Comparison of ENCODE assay signal across 30 mouse cellular contexts in genomic region chr15:3260309-3260708, GRCm38 (mm10). TPM values are rescaled to one million over a fixed set of nuclear protein-coding genes. Genes with fewer than 3 reads are reported as not detected.
DNase-seq lines count a peak whose midpoint lies in the region; ATAC-seq and TF ChIP-seq lines count a peak whose summit lies in the region.
"Had no signal": no experiment of that assay in that cellular context is flagged by ENCODE, and none has a peak within 500 bp of the region (broad histone marks: within the 10 kb centered on the region; RNA-seq: fewer than 3 reads in every experiment).

No protein-coding gene starts in this region.

- peak; percentile 33 for DNase-seq in kidney, adult 2 months
- DNase-seq in lung, postnatal 25 days (ENCODE audit: low spot score) = peak; percentile 50
- no peak for DNase-seq in lung, postnatal 10 days
- DNase-seq in layer of hippocampus, postnatal 25 days (ENCODE audit: extremely low spot score in 1 of 2, low spot score in 1 of 2) = no peak
- DNase-seq: adrenal gland, adult 8-10 months; adrenal gland, postnatal 25 days; cerebellum, adult 11-12 months; cerebellum, adult 8-10 months; cerebellum, postnatal 10 days; cerebellum, postnatal 36 days; embryo, embryonic 11 days; gastrocnemius, postnatal 10 days; gastrocnemius, postnatal 36 days; heart, postnatal 36 days had no signal

- H3K27ac ChIP-seq in kidney, adult 2 months (ENCODE audit: insufficient read depth, low read depth, low read length) = peak overlapping the region; percentile 59
- H3K27ac ChIP-seq in kidney, embryonic 15.5 days = no peak overlapping the region
- H3K27ac ChIP-seq in intestine, postnatal 0 days (ENCODE audit: low read depth, low read length) = no peak overlapping the region
- H3K27ac ChIP-seq: embryonic facial prominence, embryonic 10.5 days; embryonic facial prominence, embryonic 13.5 days; forebrain, embryonic 13.5 days; hindbrain, embryonic 10.5 days; hindbrain, embryonic 13.5 days had no signal

- H3K36me3 ChIP-seq in kidney, adult 2 months (ENCODE audit: control insufficient read depth, insufficient read depth, low read length) = no peaks in the 10 kb centered on the region
- H3K36me3 ChIP-seq in kidney, embryonic 15.5 days = no peaks in the 10 kb centered on the region
- no peaks in the 10 kb centered on the region for H3K36me3 ChIP-seq in intestine, postnatal 0 days (ENCODE audit: control insufficient read depth, insufficient read depth)
- H3K36me3 ChIP-seq: embryonic facial prominence, embryonic 10.5 days; embryonic facial prominence, embryonic 13.5 days; hindbrain, embryonic 10.5 days; hindbrain, embryonic 13.5 days had no signal

- 51% methylated on average over 4 of the region's 4 CpGs for WGBS in kidney, adult 2 months
- 89% methylated on average over 4 of the region's 4 CpGs for WGBS in kidney, embryonic 15.5 days
- WGBS in intestine, postnatal 0 days = 63% methylated on average over 4 of the region's 4 CpGs

- no peak for TF ChIP-seq CTCF in kidney, adult 2 months (conservative IDR thresholded peaks at IDR 0.05; ENCODE audit: insufficient read depth, insufficient read length, low read depth, low read length)
- no peak for TF ChIP-seq CTCF in intestine, postnatal 0 days (IDR thresholded peaks at IDR 0.05; ENCODE audit: low read depth)

- no peaks in the 10 kb centered on the region for H3K9me3 ChIP-seq in kidney, embryonic 15.5 days (replicated peaks)
- no peaks in the 10 kb centered on the region for H3K9me3 ChIP-seq in intestine, postnatal 0 days (ENCODE audit: control insufficient read depth)
- H3K9me3 ChIP-seq: embryonic facial prominence, embryonic 10.5 days; embryonic facial prominence, embryonic 13.5 days; forebrain, embryonic 13.5 days; hindbrain, embryonic 10.5 days; hindbrain, embryonic 13.5 days had no signal

- H3K4me1 ChIP-seq in kidney, adult 2 months (ENCODE audit: control insufficient read depth, insufficient read depth, low read length) = peaks cover 8% of the 10 kb centered on the region; the same call in 1 of the 2 replicates
- H3K4me1 ChIP-seq in kidney, embryonic 15.5 days = no peaks in the 10 kb centered on the region
- no peaks in the 10 kb centered on the region for H3K4me1 ChIP-seq in intestine, postnatal 0 days (replicated peaks; ENCODE audit: control insufficient read depth, insufficient read depth, low read length)
- H3K4me1 ChIP-seq: embryonic facial prominence, embryonic 10.5 days; embryonic facial prominence, embryonic 13.5 days; forebrain, embryonic 13.5 days; hindbrain, embryonic 10.5 days; hindbrain, embryonic 13.5 days had no signal

- no peak overlapping the region for H3K4me2 ChIP-seq in kidney, embryonic 15.5 days
- H3K4me2 ChIP-seq in intestine, postnatal 0 days (replicated peaks; ENCODE audit: low read depth) = no peak overlapping the region
- H3K4me2 ChIP-seq: embryonic facial prominence, embryonic 13.5 days; forebrain, embryonic 13.5 days; heart, embryonic 11.5 days; hindbrain, embryonic 13.5 days had no signal

- no peak for ATAC-seq in kidney, embryonic 15.5 days (replicated peaks; ENCODE audit: low FRiP score)
- ATAC-seq in intestine, postnatal 0 days = 0 out of 2 replicates have a peak, but pooled peaks have one; percentile 17
- ATAC-seq: CD4-positive, CD25-positive, alpha-beta regulatory T cell, adult 4 months; forebrain, embryonic 13.5 days; forebrain, embryonic 16.5 days; hindbrain, embryonic 16.5 days had no signal

- TF ChIP-seq POLR2A in kidney, adult 2 months (IDR thresholded peaks at IDR 0.05; ENCODE audit: low read depth, low read length) = no peak

- no peak overlapping the region for H3K4me3 ChIP-seq in kidney, adult 2 months (ENCODE audit: insufficient read depth, low read depth, low read length)
- H3K4me3 ChIP-seq in kidney, embryonic 15.5 days (replicated peaks) = no peak overlapping the region
- no peak overlapping the region for H3K4me3 ChIP-seq in intestine, postnatal 0 days (ENCODE audit: low read depth, low read length)
- H3K4me3 ChIP-seq: embryonic facial prominence, embryonic 10.5 days; embryonic facial prominence, embryonic 13.5 days; erythroblast, embryonic 14.5 days; forebrain, embryonic 13.5 days; hindbrain, embryonic 10.5 days; hindbrain, embryonic 13.5 days had no signal

- H3K27me3 ChIP-seq in kidney, adult 2 months (replicated peaks; ENCODE audit: control insufficient read depth, insufficient read depth, low read length) = no peaks in the 10 kb centered on the region
- H3K27me3 ChIP-seq in kidney, embryonic 15.5 days = no peaks in the 10 kb centered on the region
- H3K27me3 ChIP-seq in intestine, postnatal 0 days (replicated peaks; ENCODE audit: control insufficient read depth, insufficient read depth, low read length) = no peaks in the 10 kb centered on the region
- H3K27me3 ChIP-seq: embryonic facial prominence, embryonic 13.5 days; forebrain, embryonic 13.5 days; hindbrain, embryonic 13.5 days had no signal

- no peak overlapping the region for H3K9ac ChIP-seq in kidney, embryonic 15.5 days
- H3K9ac ChIP-seq in intestine, postnatal 0 days (ENCODE audit: low read depth, low read length) = no peak overlapping the region; the same call in 1 of the 2 replicates
- H3K9ac ChIP-seq: embryonic facial prominence, embryonic 13.5 days; forebrain, embryonic 13.5 days; hindbrain, embryonic 13.5 days had no signal

RNA-seq across cellular contexts. Expression of gene Selenop, which starts 8.0 kb away (rescaled TPM):
- polyA plus RNA-seq in kidney, adult 2 months (2012; rRNA removed) = 451 and 505 TPM in 2 replicates
- 134 and 147 TPM in 2 replicates for polyA plus RNA-seq in kidney, embryonic 15.5 days (2015; fragmentation: Nextera tagmentation; extraction: Ambion mirVana)
- 2,235 and 2,243 TPM in 2 replicates for polyA plus RNA-seq in intestine, postnatal 0 days (2015; fragmentation: Nextera tagmentation; extraction: Ambion mirVana)
- total RNA-seq in layer of hippocampus, postnatal 25 days (2021) = 100 to 1,000 TPM; 290 to 344 TPM

RNA-seq across cellular contexts. Expression of gene Ccdc152, which starts 43.0 kb away (rescaled TPM):
- polyA plus RNA-seq in kidney, adult 2 months (2012; rRNA removed) = 1.0 and 1.3 TPM in 2 replicates
- 0.37 TPM in 1 of 2 replicates, not detected in the other for polyA plus RNA-seq in kidney, embryonic 15.5 days (2015; fragmentation: Nextera tagmentation; extraction: Ambion mirVana)
- polyA plus RNA-seq in intestine, postnatal 0 days (2015; fragmentation: Nextera tagmentation; extraction: Ambion mirVana) = 4.8 and 5.7 TPM in 2 replicates
- total RNA-seq in layer of hippocampus, postnatal 25 days (2021) = not detected
- total RNA-seq: adrenal gland, adult 8-10 months; adrenal gland, postnatal 25 days; gastrocnemius, adult 18-20 months; gastrocnemius, postnatal 10 days; gastrocnemius, postnatal 36 days; granulocyte monocyte progenitor cell, adult 5-6 weeks; heart, postnatal 36 days; MEL had no signal
- polyA plus RNA-seq: C2C12; embryonic facial prominence, embryonic 13.5 days; erythroblast, embryonic 14.5 days; forebrain, embryonic 13.5 days; forebrain, embryonic 16.5 days; hindbrain, embryonic 10.5 days had no signal

Comparison
In these comparisons a context has a peak if more than half of its experiments do, and no peak if none do; other contexts are left out.
1. DNase-seq: peak in kidney, adult 2 months (single experiment) and lung, postnatal 25 days (single experiment); none in lung, postnatal 10 days (single experiment) and layer of hippocampus, postnatal 25 days (0 of 2).